Mouse (Mus musculus) CH12.LX (cell line): ENCODE measurements around the gene Klhl5. TPM values are rescaled to one million over a fixed set of nuclear protein-coding genes. Genes with fewer than 3 reads are reported as not detected.

Experiments used
- DNase-seq: peaks from one replicate; pipeline ENCODE4 v3.0.0-alpha.2; 2013; ENCODE audit errors: extremely low read depth
- H3K27ac ChIP-seq: 2 replicates; pipeline ENCODE4 v1.5.1; 2012; ENCODE audit warnings: low read depth, mild to moderate bottlenecking, control low read depth, moderate library complexity; ENCODE audit not compliant: insufficient read depth
- H3K27me3 ChIP-seq: replicated peaks from 2 replicates; pipeline ENCODE3; 2012; ENCODE audit warnings: inconsistent platforms
- H3K36me3 ChIP-seq, 2 experiments: replicated peaks in 1 of 2; 2 replicates each; pipeline versions ENCODE3 to v1.6.1; 2012; ENCODE audit warnings: inconsistent platforms in 1 of 2, low read length in 1 of 2, mild to moderate bottlenecking in 1 of 2, mixed read lengths in 1 of 2, moderate library complexity in 1 of 2; ENCODE audit not compliant: control insufficient read depth in 1 of 2, insufficient read depth in 1 of 2
- H3K4me1 ChIP-seq, 2 experiments: 2 replicates each; pipeline ENCODE4 v1.6.1; 2012; ENCODE audit warnings: inconsistent platforms in 1 of 2, moderate library complexity in 1 of 2; ENCODE audit not compliant: insufficient read depth in 2 of 2, control insufficient read depth in 1 of 2
- H3K4me2 ChIP-seq: 2 replicates; pipeline ENCODE4 v1.6.1; 2012; ENCODE audit warnings: low read depth, mild to moderate bottlenecking, control low read depth; ENCODE audit not compliant: poor library complexity, insufficient read depth, severe bottlenecking
- H3K4me3 ChIP-seq, 3 experiments: fragments of 150-350 bp in 1 of 3; sonication (generic) in 1 of 3; replicated peaks in 1 of 3; 2 replicates each; pipeline versions ENCODE3 to v1.5.1; 2011 to 2012; ENCODE audit warnings: low read depth in 2 of 3, low read length in 2 of 3, mild to moderate bottlenecking in 2 of 3, moderate library complexity in 2 of 3, control low read depth in 1 of 3, improper control_type of control experiment in 1 of 3, inconsistent platforms in 1 of 3, mixed read lengths in 1 of 3; ENCODE audit not compliant: poor library complexity in 1 of 3
- H3K79me2 ChIP-seq: replicated peaks from 2 replicates; pipeline ENCODE4 v1.6.1; 2012; ENCODE audit warnings: mild to moderate bottlenecking, moderate library complexity; ENCODE audit not compliant: control insufficient read depth, poor library complexity, insufficient read depth, severe bottlenecking; ENCODE audit errors: extremely low read depth
- H3K9ac ChIP-seq: 2 replicates; pipeline ENCODE4 v1.6.1; 2012; ENCODE audit warnings: low read depth, mild to moderate bottlenecking, control low read depth, moderate library complexity; ENCODE audit not compliant: insufficient read depth
- H3K9me3 ChIP-seq: replicated peaks from 2 replicates; pipeline ENCODE3; 2012; ENCODE audit warnings: low read length, inconsistent platforms, mixed read lengths
- BHLHE40 ChIP-seq: IDR thresholded peaks from 2 replicates; pipeline ENCODE4 v1.6.1; 2011; ENCODE audit warnings: mild to moderate bottlenecking, low read depth, low read length, improper control_type of control experiment
- CHD2 ChIP-seq: IDR thresholded peaks from 2 replicates; pipeline ENCODE4 v1.6.1; 2011; ENCODE audit warnings: low read length, improper control_type of control experiment
- CTCF ChIP-seq, 2 experiments: IDR thresholded peaks in 1 of 2; conservative IDR thresholded peaks in 1 of 2; 2 replicates each; pipeline ENCODE4 v1.5.1; 2011 to 2012; ENCODE audit warnings: low read depth in 2 of 2, low read length in 2 of 2, improper control_type of control experiment in 1 of 2, inconsistent platforms in 1 of 2, mild to moderate bottlenecking in 1 of 2, moderate library complexity in 1 of 2
- ELF1 ChIP-seq: IDR thresholded peaks from 2 replicates; pipeline ENCODE4 v1.6.1; 2014; ENCODE audit warnings: low read depth, mild to moderate bottlenecking, inconsistent platforms, low read length, improper control_type of control experiment
- EP300 ChIP-seq: IDR thresholded peaks from 2 replicates; pipeline ENCODE4 v1.6.1; 2011; ENCODE audit warnings: low read length, improper control_type of control experiment
- JUND ChIP-seq: conservative IDR thresholded peaks from 2 replicates; pipeline ENCODE4 v1.6.1; 2011; ENCODE audit warnings: low read depth, low read length, improper control_type of control experiment
- MAX ChIP-seq: IDR thresholded peaks from 2 replicates; pipeline ENCODE4 v1.6.1; 2011; ENCODE audit warnings: low read length, improper control_type of control experiment
- NRF1 ChIP-seq: IDR thresholded peaks from 2 replicates; pipeline ENCODE4 v1.6.1; 2014; ENCODE audit warnings: low read depth, mild to moderate bottlenecking, inconsistent platforms, low read length, improper control_type of control experiment, moderate library complexity
- PAX5 ChIP-seq: IDR thresholded peaks from 2 replicates; pipeline ENCODE4 v1.6.1; 2012; ENCODE audit warnings: low read length, inconsistent platforms, mixed read lengths
- POLR2AphosphoS2 ChIP-seq: IDR thresholded peaks from 2 replicates; pipeline ENCODE4 v1.6.1; 2011; ENCODE audit warnings: low read depth, low read length, improper control_type of control experiment
- RAD21 ChIP-seq: IDR thresholded peaks from 2 replicates; pipeline ENCODE4 v1.6.1; 2011; ENCODE audit warnings: low read depth, mild to moderate bottlenecking, low read length, improper control_type of control experiment, moderate library complexity
- RCOR1 ChIP-seq: conservative IDR thresholded peaks from 2 replicates; pipeline ENCODE4 v1.6.1; 2012; ENCODE audit warnings: low read depth, mild to moderate bottlenecking, inconsistent platforms, low read length, improper control_type of control experiment
- SMC3 ChIP-seq: IDR thresholded peaks from 2 replicates; pipeline ENCODE4 v1.6.1; 2011; ENCODE audit warnings: low read depth, low read length, improper control_type of control experiment
- ZKSCAN1 ChIP-seq: IDR thresholded peaks from 2 replicates; pipeline ENCODE4 v1.6.1; 2012; ENCODE audit warnings: low read depth, inconsistent platforms, low read length, improper control_type of control experiment, borderline replicate concordance
- ZNF384 ChIP-seq: IDR thresholded peaks from 2 replicates; pipeline ENCODE4 v1.6.1; 2012; ENCODE audit warnings: low read depth, low read length, improper control_type of control experiment, inconsistent platforms
- dilution Hi-C: fragments of 300-500 bp; cut with MboI; formaldehyde crosslinking; loops from 2 replicates; pipeline ENCODE4 v1.14.3; 2020; ENCODE audit warnings: low sequenced_read_pairs; ENCODE audit not compliant: extremely low pct_unique_long_range_greater_than_20kb, extremely low pct_ligation_motif_present
- in situ Hi-C: fragments of 300-500 bp; cut with MboI; formaldehyde crosslinking; loops from 3 replicates; pipeline ENCODE4 v1.14.3; 2019; ENCODE audit warnings: low sequenced_read_pairs, low pct_ligation_motif_present, low pct_unique_long_range_greater_than_20kb, mixed read lengths
- polyA plus RNA-seq: library from polyadenylated mRNA; unstranded; fragments of >175 nt; gene quantifications from 2 replicates; pipeline ENCODE4 v1.2.1, GENCODE M21; 2012; ENCODE audit warnings: low read depth; ENCODE audit not compliant: insufficient read length
- total RNA-seq, 2 experiments: library from RNA; depleted of rRNA; stranded (reverse); fragments of 300-350 nt in 1 of 2; fragments of >200 nt in 1 of 2; gene quantifications; 2 replicates each; pipeline ENCODE4 v1.2.3; 2012 to 2014

The Klhl5 gene
- total and polyA plus RNA-seq, 3 experiments: 20.6 to 31.7 (median 23.2) TPM

DNA sequence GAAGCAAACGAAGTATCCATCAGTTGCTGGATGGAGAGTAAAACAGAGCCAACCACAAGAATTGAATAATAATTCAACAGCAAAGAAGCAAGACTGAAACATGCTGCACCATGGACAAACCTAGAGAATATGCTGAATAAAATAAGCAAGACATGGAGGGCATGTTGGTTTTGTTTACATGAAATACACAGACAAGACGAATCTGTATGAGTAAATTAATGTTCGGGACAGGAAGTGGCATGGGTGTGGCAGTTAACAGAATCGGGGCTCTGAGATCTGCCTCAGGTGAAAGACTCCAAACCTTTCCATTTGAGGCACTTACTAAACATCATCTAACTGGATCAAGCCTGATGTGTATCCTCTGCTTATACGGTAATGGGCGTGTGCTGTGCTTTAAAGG, 46.9 kb downstream of the Klhl5 start:
- TF ChIP-seq ZKSCAN1 (no peak), RCOR1 (no peak), NRF1 (no peak), JUND (no peak), PAX5 (no peak), BHLHE40 (no peak), ELF1 (no peak), POLR2AphosphoS2 (no peak), ZNF384 (no peak), EP300 (no peak), CHD2 (no peak)
- H3K27ac ChIP-seq: no peak overlapping the region
- in situ Hi-C loops (no loop called here), dilution Hi-C loops (no loop called here)
- H3K27me3 ChIP-seq: no peaks in the 10 kb centered on the region
- H3K4me3 ChIP-seq: no peak overlapping the region
- no peak overlapping the region for H3K9ac ChIP-seq
- DNase-seq: no peak
- H3K9me3 ChIP-seq: no peaks in the 10 kb centered on the region
- H3K4me1 ChIP-seq: no peaks in the 10 kb centered on the region
- peaks cover 10 to 62% of the 10 kb centered on the region in 2 experiments for H3K36me3 ChIP-seq
- H3K79me2 ChIP-seq: no peaks in the 10 kb centered on the region
- H3K4me2 ChIP-seq: no peak overlapping the region

DNA sequence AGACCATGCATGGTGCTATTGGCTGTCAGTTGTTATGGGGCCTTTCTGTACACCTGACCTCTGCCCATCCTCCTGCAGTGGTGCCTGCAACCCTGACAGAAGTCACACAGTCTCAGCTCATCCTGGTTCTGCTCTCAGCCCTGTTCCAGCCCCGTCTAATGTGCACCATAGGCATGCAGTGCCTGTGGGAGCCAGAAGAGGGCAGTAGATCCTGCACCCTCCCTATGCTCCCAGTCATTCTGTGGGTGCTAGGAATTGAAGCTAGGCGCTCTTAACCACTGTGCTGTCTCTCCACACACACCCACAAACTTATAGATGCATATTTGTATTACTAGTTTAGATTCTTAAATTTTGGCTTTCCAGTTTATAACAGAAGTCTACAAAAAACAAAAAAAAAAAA, 49.5 kb downstream of the Klhl5 start:
- H3K4me3 ChIP-seq: no peak overlapping the region
- dilution Hi-C loops: no loop called here
- in situ Hi-C loops: no loop called here

More for the DNA sequence above, 49.5 kb downstream of the Klhl5 start:
- Histone ChIP-seq H3K36me3 (peaks cover 8 to 57% of the 10 kb centered on the region in 2 experiments), H3K27me3 (no peaks in the 10 kb centered on the region), H3K9me3 (no peaks in the 10 kb centered on the region), H3K79me2 (no peaks in the 10 kb centered on the region), H3K27ac (no peak overlapping the region), H3K4me2 (no peak overlapping the region), H3K9ac (no peak overlapping the region), H3K4me1 (no peaks in the 10 kb centered on the region)
- peak; percentile 45 for DNase-seq
- TF ChIP-seq MAX: no peak
- peak; percentile 69 for TF ChIP-seq SMC3
- TF ChIP-seq RAD21: peak; percentile 47
- peak; percentile 65 to 70; a peak in 3 of 4 replicates for TF ChIP-seq CTCF (conservative IDR thresholded peaks at IDR 0.05 in 1 of 2, IDR thresholded peaks at IDR 0.05 in 1 of 2; ENCODE audit: low read depth in 2 of 2, low read length in 2 of 2)
